Mouse (Mus musculus) kidney, embryonic 14.5 days (tissue): ENCODE measurements around the gene Kcnd3. TPM values are rescaled to one million over a fixed set of nuclear protein-coding genes. Genes with fewer than 3 reads are reported as not detected.

Source experiments
- ATAC-seq: fragments of 200-750 bp; cut with Nextera tagmentation; 2 replicates; pipeline ENCODE4 v1.8.0; 2017; ENCODE audit warnings: moderate number of reproducible peaks, mild to moderate bottlenecking, moderate TSS enrichment, moderate library complexity; ENCODE audit not compliant: low FRiP score, low TSS enrichment
- H3K27ac ChIP-seq: fragments of 300-500 bp; sonication (generic); 2 replicates; pipeline ENCODE4 v1.5.1; 2014; ENCODE audit warnings: low read depth, mild to moderate bottlenecking, low read length, moderate library complexity, mixed read lengths
- H3K27me3 ChIP-seq: fragments of 300-500 bp; sonication (generic); 2 replicates; pipeline ENCODE4 v1.6.1; 2014; ENCODE audit warnings: mild to moderate bottlenecking, low read length; ENCODE audit not compliant: control insufficient read depth, insufficient read depth
- H3K36me3 ChIP-seq: fragments of 300-500 bp; sonication (generic); 2 replicates; pipeline ENCODE4 v1.6.1; 2014; ENCODE audit warnings: low read length, mixed read lengths; ENCODE audit not compliant: control insufficient read depth, insufficient read depth
- H3K4me1 ChIP-seq: fragments of 300-500 bp; sonication (generic); 2 replicates; pipeline ENCODE4 v1.6.1; 2014; ENCODE audit warnings: low read length, mixed read lengths; ENCODE audit not compliant: control insufficient read depth, insufficient read depth
- H3K4me2 ChIP-seq: fragments of 300-500 bp; sonication (generic); replicated peaks from 2 replicates; pipeline ENCODE4 v1.6.1; 2014; ENCODE audit warnings: low read depth, mild to moderate bottlenecking, low read length
- H3K4me3 ChIP-seq: fragments of 300-500 bp; sonication (generic); 2 replicates; pipeline ENCODE4 v1.5.1; 2014; ENCODE audit warnings: mild to moderate bottlenecking, low read length
- H3K9ac ChIP-seq: fragments of 300-500 bp; sonication (generic); 2 replicates; pipeline ENCODE4 v1.6.1; 2014; ENCODE audit warnings: low read depth, mild to moderate bottlenecking, low read length, moderate library complexity
- H3K9me3 ChIP-seq: fragments of 300-500 bp; sonication (generic); 2 replicates; pipeline ENCODE4 v1.6.1; 2016; ENCODE audit warnings: low read length; ENCODE audit not compliant: control insufficient read depth
- WGBS: fragments of 180-500 bp; shearing (Covaris S2); extraction: QIAGEN DNeasy Blood & Tissue Kit; methylation state at CpG from one replicate; pipeline ENCODE4 v1.1.7; 2014; 5-methylcytosine and 5-hydroxymethylcytosine counted together
- polyA plus RNA-seq: library from polyadenylated mRNA; unstranded; fragments of >200 nt; fragmentation: Nextera tagmentation; extraction: Ambion mirVana; gene quantifications from 2 replicates; pipeline ENCODE4 v1.2.1, GENCODE M21; 2014

Kcnd3 gene
- polyA plus RNA-seq, 1 experiment from 2014 or later, result 2.8 TPM

GRCm38 (mm10) chr3:105705061-105705549, 253.0 kb downstream of the Kcnd3 start:
- H3K36me3 ChIP-seq, result no peaks in the 10 kb centered on the region
- peaks cover 14% of the 10 kb centered on the region for H3K27me3 ChIP-seq
- peak; percentile 37 for ATAC-seq
- peak overlapping the region; percentile 78 for H3K4me2 ChIP-seq
- 0 out of 2 replicates have a peak, but pooled peaks cover 10% of the 10 kb centered on the region for H3K4me1 ChIP-seq
- no peak overlapping the region for H3K27ac ChIP-seq
- WGBS, result under 1% methylated on average over 28 of the region's 28 CpGs
- peak overlapping the region; percentile 44 for H3K9ac ChIP-seq
- H3K4me3 ChIP-seq, result peak overlapping the region; percentile 41
- no peaks in the 10 kb centered on the region for H3K9me3 ChIP-seq

GRCm38 (mm10) chr3:105705561-105705960, 253.4 kb downstream of the Kcnd3 start:
- WGBS, result 32% methylated on average over 3 of the region's 3 CpGs
- Histone ChIP-seq H3K27me3 (peaks cover 14% of the 10 kb centered on the region), H3K9ac (peak overlapping the region; percentile 44)

GRCm38 (mm10) chr3:105706366-105707020, 254.4 kb downstream of the Kcnd3 start:
- Histone ChIP-seq H3K27ac (no peak overlapping the region), H3K27me3 (peaks cover 14% of the 10 kb centered on the region), H3K9ac (no peak overlapping the region), H3K4me2 (no peak overlapping the region), H3K36me3 (no peaks in the 10 kb centered on the region), H3K4me3 (no peak overlapping the region), H3K9me3 (no peaks in the 10 kb centered on the region), H3K4me1 (0 out of 2 replicates have a peak, but pooled peaks cover 10% of the 10 kb centered on the region)
- ATAC-seq, result no peak
- WGBS, result 43% methylated on average over 4 of the region's 4 CpGs

More at GRCm38 (mm10) chr3:105705561-105705960, 253.4 kb downstream of the Kcnd3 start:
- H3K27ac ChIP-seq, result no peak overlapping the region
- no peaks in the 10 kb centered on the region for H3K36me3 ChIP-seq
- peak overlapping the region; percentile 41 for H3K4me3 ChIP-seq
- no peak for ATAC-seq
- H3K9me3 ChIP-seq, result no peaks in the 10 kb centered on the region
- H3K4me2 ChIP-seq, result peak overlapping the region; percentile 78
- 0 out of 2 replicates have a peak, but pooled peaks cover 10% of the 10 kb centered on the region for H3K4me1 ChIP-seq

GRCm38 (mm10) chr3:105707590-105707989, 255.5 kb downstream of the Kcnd3 start:
- no peak for ATAC-seq
- H3K9ac ChIP-seq, result no peak overlapping the region
- H3K4me1 ChIP-seq, result 0 out of 2 replicates have a peak, but pooled peaks cover 10% of the 10 kb centered on the region
- no peak overlapping the region for H3K4me3 ChIP-seq
- WGBS, result 20% methylated on average over 7 of the region's 7 CpGs
- H3K36me3 ChIP-seq, result no peaks in the 10 kb centered on the region
- H3K9me3 ChIP-seq, result no peaks in the 10 kb centered on the region
- peaks cover 14% of the 10 kb centered on the region for H3K27me3 ChIP-seq
- H3K27ac ChIP-seq, result no peak overlapping the region
- H3K4me2 ChIP-seq, result no peak overlapping the region

GRCm38 (mm10) chr3:105710246-105710645, 258.1 kb downstream of the Kcnd3 start:
- Histone ChIP-seq H3K27me3 (peaks cover 12% of the 10 kb centered on the region), H3K27ac (no peak overlapping the region), H3K4me3 (no peak overlapping the region), H3K4me1 (0 out of 2 replicates have a peak, but pooled peaks cover 12% of the 10 kb centered on the region), H3K4me2 (no peak overlapping the region), H3K9me3 (no peaks in the 10 kb centered on the region), H3K9ac (no peak overlapping the region), H3K36me3 (no peaks in the 10 kb centered on the region)
- WGBS, result 74% methylated on average over 6 of the region's 6 CpGs
- no peak for ATAC-seq

- H3K27ac ChIP-seq, result no peak overlapping the region
- H3K9ac ChIP-seq, result no peak overlapping the region
- no peaks in the 10 kb centered on the region for H3K9me3 ChIP-seq
- H3K27me3 ChIP-seq, result 0 out of 2 replicates have a peak, but pooled peaks cover 2% of the 10 kb centered on the region
- ATAC-seq, result no peak
- no peaks in the 10 kb centered on the region for H3K36me3 ChIP-seq
- 65% methylated on average over 7 of the region's 7 CpGs for WGBS
- H3K4me3 ChIP-seq, result no peak overlapping the region
- 0 out of 2 replicates have a peak, but pooled peaks cover 12% of the 10 kb centered on the region for H3K4me1 ChIP-seq
- H3K4me2 ChIP-seq, result no peak overlapping the region
These were observed 259.6 kb downstream of the Kcnd3 start for GRCm38 (mm10) chr3:105711741-105712140.

GRCm38 (mm10) chr3:105712827-105713226, 260.7 kb downstream of the Kcnd3 start:
- Histone ChIP-seq H3K36me3 (no peaks in the 10 kb centered on the region), H3K4me2 (no peak overlapping the region), H3K27ac (no peak overlapping the region), H3K27me3 (no peaks in the 10 kb centered on the region), H3K9ac (no peak overlapping the region), H3K4me3 (no peak overlapping the region), H3K4me1 (0 out of 2 replicates have a peak, but pooled peaks cover 10% of the 10 kb centered on the region), H3K9me3 (no peaks in the 10 kb centered on the region)
- ATAC-seq, result no peak

GRCm38 (mm10) chr3:105714091-105714819, 262.1 kb downstream of the Kcnd3 start:
- 9% methylated on average over 8 of the region's 8 CpGs for WGBS
- H3K27ac ChIP-seq, result peak overlapping the region; percentile 76
- ATAC-seq, result peak; percentile 71
- H3K27me3 ChIP-seq, result no peaks in the 10 kb centered on the region
- no peaks in the 10 kb centered on the region for H3K9me3 ChIP-seq
- H3K9ac ChIP-seq, result no peak overlapping the region
- no peaks in the 10 kb centered on the region for H3K36me3 ChIP-seq
- peaks cover 17% of the 10 kb centered on the region; the same call in 1 of the 2 replicates for H3K4me1 ChIP-seq
- H3K4me3 ChIP-seq, result no peak overlapping the region
- no peak overlapping the region for H3K4me2 ChIP-seq

GRCm38 (mm10) chr3:105714820-105715167, 262.7 kb downstream of the Kcnd3 start:
- ATAC-seq, result no peak
- no peaks in the 10 kb centered on the region for H3K27me3 ChIP-seq
- no peak overlapping the region for H3K27ac ChIP-seq
- no peak overlapping the region for H3K4me3 ChIP-seq
- no peaks in the 10 kb centered on the region for H3K36me3 ChIP-seq
- no peak overlapping the region for H3K9ac ChIP-seq
- H3K4me2 ChIP-seq, result no peak overlapping the region
- peaks cover 17% of the 10 kb centered on the region; the same call in 1 of the 2 replicates for H3K4me1 ChIP-seq
- H3K9me3 ChIP-seq, result no peaks in the 10 kb centered on the region
